Mouse (Mus musculus) heart, embryonic 12.5 days (tissue): ENCODE results near the gene Zranb3. TPM values are rescaled to one million over a fixed set of nuclear protein-coding genes. Genes with fewer than 3 reads are reported as not detected.

ENCODE experiments used
- ATAC-seq: fragments of 200-750 bp; cut with Nextera tagmentation; 2 replicates; pipeline ENCODE4 v1.8.0; 2017; ENCODE audit warnings: moderate TSS enrichment, moderate library complexity; ENCODE audit not compliant: insufficient number of reproducible peaks, low FRiP score
- H3K27ac ChIP-seq: fragments of 300-500 bp; sonication (generic); 2 replicates; pipeline ENCODE4 v1.5.1; 2016; ENCODE audit warnings: mild to moderate bottlenecking, moderate library complexity; ENCODE audit not compliant: poor library complexity, severe bottlenecking
- H3K27me3 ChIP-seq: fragments of 300-500 bp; sonication (generic); replicated peaks from 2 replicates; pipeline ENCODE4 v1.6.1; 2016; ENCODE audit warnings: mild to moderate bottlenecking, moderate library complexity
- H3K36me3 ChIP-seq: fragments of 300-500 bp; sonication (generic); 2 replicates; pipeline ENCODE4 v1.6.1; 2016; ENCODE audit warnings: mild to moderate bottlenecking, moderate library complexity
- H3K4me1 ChIP-seq: fragments of 300-500 bp; sonication (generic); replicated peaks from 2 replicates; pipeline ENCODE4 v1.6.1; 2016; ENCODE audit warnings: mild to moderate bottlenecking
- H3K4me2 ChIP-seq: fragments of 300-500 bp; sonication (generic); 2 replicates; pipeline ENCODE4 v1.6.1; 2016; ENCODE audit warnings: mild to moderate bottlenecking, moderate library complexity
- H3K4me3 ChIP-seq: fragments of 300-500 bp; sonication (generic); 2 replicates; pipeline ENCODE4 v1.5.1; 2016; ENCODE audit warnings: mild to moderate bottlenecking
- H3K9ac ChIP-seq: fragments of 300-500 bp; sonication (generic); 2 replicates; pipeline ENCODE4 v1.6.1; 2016; ENCODE audit warnings: mild to moderate bottlenecking, moderate library complexity
- H3K9me3 ChIP-seq: fragments of 300-500 bp; sonication (generic); replicated peaks from 2 replicates; pipeline ENCODE4 v1.6.1; 2016; ENCODE audit warnings: mild to moderate bottlenecking, moderate library complexity
- WGBS: fragments of 180-500 bp; shearing (Covaris S2); methylation state at CpG from one replicate; pipeline ENCODE4 v1.1.7; 2016; 5-methylcytosine and 5-hydroxymethylcytosine counted together
- polyA plus RNA-seq: library from polyadenylated mRNA; unstranded; fragments of >200 nt; fragmentation: Nextera tagmentation; extraction: Ambion mirVana; gene quantifications from 2 replicates; pipeline ENCODE4 v1.2.1, GENCODE M21; 2016

Zranb3 gene
- polyA plus RNA-seq, 1 experiment from 2014 or later, result 7.6 TPM

GRCm38 (mm10) chr1:127989387-127989786, 113.5 kb downstream of the Zranb3 start:
- Histone ChIP-seq H3K27me3 (no peaks in the 10 kb centered on the region), H3K36me3 (peaks cover 3% of the 10 kb centered on the region; the same call in 1 of the 2 replicates), H3K4me3 (no peak overlapping the region), H3K27ac (no peak overlapping the region), H3K9me3 (0 out of 2 replicates have a peak, but pooled peaks cover 2% of the 10 kb centered on the region), H3K9ac (no peak overlapping the region), H3K4me1 (peaks cover 15% of the 10 kb centered on the region), H3K4me2 (no peak overlapping the region)
- ATAC-seq, result no peak
- WGBS, result 66% methylated on average over 4 of the region's 4 CpGs

- 75% methylated on average over 3 of the region's 3 CpGs for WGBS
- 0 out of 2 replicates have a peak, but pooled peaks cover 2% of the 10 kb centered on the region for H3K9me3 ChIP-seq
- no peak overlapping the region for H3K4me3 ChIP-seq
- ATAC-seq, result no peak
- H3K36me3 ChIP-seq, result peaks cover 3% of the 10 kb centered on the region; the same call in 1 of the 2 replicates
- no peaks in the 10 kb centered on the region for H3K27me3 ChIP-seq
- no peak overlapping the region for H3K9ac ChIP-seq
- H3K27ac ChIP-seq, result no peak overlapping the region
- no peak overlapping the region for H3K4me2 ChIP-seq
- peaks cover 15% of the 10 kb centered on the region for H3K4me1 ChIP-seq
These were observed 114.6 kb downstream of the Zranb3 start for GRCm38 (mm10) chr1:127988246-127988645.

GRCm38 (mm10) chr1:127985391-127985790, 117.5 kb downstream of the Zranb3 start:
- Histone ChIP-seq H3K4me2 (no peak overlapping the region), H3K9ac (no peak overlapping the region), H3K27ac (no peak overlapping the region), H3K4me3 (no peak overlapping the region), H3K27me3 (no peaks in the 10 kb centered on the region), H3K4me1 (peaks cover 12% of the 10 kb centered on the region), H3K36me3 (no peaks in the 10 kb centered on the region), H3K9me3 (no peaks in the 10 kb centered on the region)
- ATAC-seq, result no peak
- WGBS, result 59% methylated on average over 3 of the region's 3 CpGs

- Histone ChIP-seq H3K27ac (no peak overlapping the region), H3K4me2 (no peak overlapping the region), H3K4me1 (no peaks in the 10 kb centered on the region), H3K27me3 (no peaks in the 10 kb centered on the region), H3K4me3 (no peak overlapping the region), H3K9me3 (no peaks in the 10 kb centered on the region), H3K9ac (no peak overlapping the region), H3K36me3 (no peaks in the 10 kb centered on the region)
- WGBS, result 89% methylated on average over 5 of the region's 5 CpGs
- ATAC-seq, result no peak
These were observed 119.4 kb downstream of the Zranb3 start for GRCm38 (mm10) chr1:127983274-127983993.

GRCm38 (mm10) chr1:127982268-127982667, 120.6 kb downstream of the Zranb3 start:
- Histone ChIP-seq H3K4me2 (no peak overlapping the region), H3K4me1 (no peaks in the 10 kb centered on the region), H3K9ac (no peak overlapping the region), H3K36me3 (no peaks in the 10 kb centered on the region), H3K4me3 (no peak overlapping the region), H3K27ac (no peak overlapping the region), H3K27me3 (no peaks in the 10 kb centered on the region), H3K9me3 (no peaks in the 10 kb centered on the region)
- no peak for ATAC-seq
- 74% methylated on average over 3 of the region's 3 CpGs for WGBS

- H3K4me3 ChIP-seq, result no peak overlapping the region
- H3K9me3 ChIP-seq, result no peaks in the 10 kb centered on the region
- H3K27ac ChIP-seq, result no peak overlapping the region
- H3K4me1 ChIP-seq, result no peaks in the 10 kb centered on the region
- H3K36me3 ChIP-seq, result no peaks in the 10 kb centered on the region
- ATAC-seq, result no peak
- H3K9ac ChIP-seq, result no peak overlapping the region
- 46% methylated on average over 2 of the region's 2 CpGs for WGBS
- no peak overlapping the region for H3K4me2 ChIP-seq
- no peaks in the 10 kb centered on the region for H3K27me3 ChIP-seq
These were observed 121.8 kb downstream of the Zranb3 start for GRCm38 (mm10) chr1:127980911-127981559.

- no peak overlapping the region for H3K4me3 ChIP-seq
- no peaks in the 10 kb centered on the region for H3K36me3 ChIP-seq
- no peak overlapping the region for H3K4me2 ChIP-seq
- H3K27me3 ChIP-seq, result no peaks in the 10 kb centered on the region
- H3K4me1 ChIP-seq, result no peaks in the 10 kb centered on the region
- ATAC-seq, result no peak
- no peak overlapping the region for H3K9ac ChIP-seq
- H3K9me3 ChIP-seq, result no peaks in the 10 kb centered on the region
- WGBS, result 91% methylated on average over 1 of the region's 1 CpGs
- H3K27ac ChIP-seq, result no peak overlapping the region
These were observed 124.7 kb downstream of the Zranb3 start for GRCm38 (mm10) chr1:127978125-127978524.

GRCm38 (mm10) chr1:127976106-127976505, 126.7 kb downstream of the Zranb3 start:
- 0 out of 2 replicates have a peak, but pooled peaks cover 6% of the 10 kb centered on the region for H3K36me3 ChIP-seq
- 80% methylated on average over 6 of the region's 6 CpGs for WGBS
- H3K27ac ChIP-seq, result no peak overlapping the region
- no peak overlapping the region for H3K4me3 ChIP-seq
- no peak for ATAC-seq
- no peaks in the 10 kb centered on the region for H3K4me1 ChIP-seq
- no peak overlapping the region for H3K4me2 ChIP-seq
- H3K27me3 ChIP-seq, result no peaks in the 10 kb centered on the region
- H3K9me3 ChIP-seq, result no peaks in the 10 kb centered on the region
- H3K9ac ChIP-seq, result no peak overlapping the region

- no peaks in the 10 kb centered on the region for H3K27me3 ChIP-seq
- H3K4me1 ChIP-seq, result no peaks in the 10 kb centered on the region
- WGBS, result 83% methylated on average over 2 of the region's 2 CpGs
- no peak overlapping the region for H3K27ac ChIP-seq
- no peaks in the 10 kb centered on the region for H3K9me3 ChIP-seq
- H3K9ac ChIP-seq, result no peak overlapping the region
- ATAC-seq, result no peak
- H3K4me2 ChIP-seq, result no peak overlapping the region
- no peak overlapping the region for H3K4me3 ChIP-seq
- 0 out of 2 replicates have a peak, but pooled peaks cover 6% of the 10 kb centered on the region for H3K36me3 ChIP-seq
These were observed 127.2 kb downstream of the Zranb3 start for GRCm38 (mm10) chr1:127975676-127976075.

GRCm38 (mm10) chr1:127974082-127974481, 128.8 kb downstream of the Zranb3 start:
- WGBS, result 92% methylated on average over 4 of the region's 4 CpGs
- no peak overlapping the region for H3K4me3 ChIP-seq
- H3K36me3 ChIP-seq, result 0 out of 2 replicates have a peak, but pooled peaks cover 6% of the 10 kb centered on the region
- H3K27ac ChIP-seq, result no peak overlapping the region
- ATAC-seq, result no peak
- H3K9ac ChIP-seq, result no peak overlapping the region
- H3K9me3 ChIP-seq, result no peaks in the 10 kb centered on the region
- H3K27me3 ChIP-seq, result no peaks in the 10 kb centered on the region
- no peaks in the 10 kb centered on the region for H3K4me1 ChIP-seq
- no peak overlapping the region for H3K4me2 ChIP-seq

- Histone ChIP-seq H3K4me1 (peaks cover 3% of the 10 kb centered on the region), H3K4me3 (no peak overlapping the region), H3K36me3 (0 out of 2 replicates have a peak, but pooled peaks cover 6% of the 10 kb centered on the region), H3K9me3 (no peaks in the 10 kb centered on the region), H3K9ac (no peak overlapping the region), H3K4me2 (no peak overlapping the region), H3K27me3 (no peaks in the 10 kb centered on the region), H3K27ac (no peak overlapping the region)
- ATAC-seq, result no peak
- WGBS, result 82% methylated on average over 4 of the region's 4 CpGs
These were observed 132.0 kb downstream of the Zranb3 start for GRCm38 (mm10) chr1:127970870-127971269.
